Mouse (Mus musculus) thymus, postnatal 0 days (tissue): ENCODE measurements at regions not wholly inside any gene's neighbourhood (a gene's known extent, or its start where the extent isn't known, plus 50 kb on each side); places are given as distances from the start of the nearest gene placed in this dataset.
"Not testable (repeated sequence)": the region's sequence is repeated elsewhere in the genome, so short reads cannot be mapped to it uniquely, and the experiment has no call there.

Experiments
- DNase-seq: peaks from one replicate; pipeline ENCODE4 v3.0.0-alpha.2; 2015; ENCODE audit warnings: low spot score

DNA sequence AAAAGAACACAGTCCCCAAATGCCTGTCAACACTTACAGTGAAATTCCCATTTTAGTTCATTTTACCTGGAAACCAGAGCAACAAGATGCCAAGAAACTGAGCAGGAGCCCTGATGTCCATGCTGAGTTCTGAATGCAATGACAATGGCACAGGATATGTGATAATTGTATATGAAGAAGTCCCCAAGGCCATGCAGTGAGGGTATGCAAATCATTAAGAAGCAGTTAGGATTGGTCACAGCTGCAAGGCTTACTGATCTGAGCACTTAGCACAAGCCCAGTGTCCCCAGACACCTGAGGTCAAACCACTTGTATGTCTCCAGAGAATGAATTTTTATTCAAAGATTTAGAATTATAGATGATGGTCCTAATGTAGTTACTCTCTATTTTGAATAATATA, 419.0 kb upstream of the Tacstd2 start:
- not testable (repeated sequence) for DNase-seq

DNA sequence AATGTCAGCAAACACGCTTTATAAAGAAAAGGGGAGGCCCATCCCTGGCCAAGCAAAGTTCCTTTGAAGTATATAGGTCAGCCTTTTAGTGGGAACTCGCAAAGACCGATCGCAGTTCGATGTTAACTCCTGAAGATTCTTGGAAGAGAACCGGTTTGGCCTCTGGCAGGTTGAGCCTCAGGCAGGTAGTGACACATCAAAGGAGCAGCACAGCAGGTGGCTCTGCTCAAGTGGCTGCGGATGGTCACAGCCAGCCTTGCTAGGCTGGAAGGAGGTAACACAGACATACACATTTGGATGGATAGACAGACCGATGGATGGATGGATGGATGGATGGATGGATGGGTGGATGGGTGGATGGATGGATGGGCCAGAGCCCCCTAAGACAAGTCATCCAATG, 395.9 kb upstream of the Tacstd2 start:
- DNase-seq: not testable (repeated sequence)

DNA sequence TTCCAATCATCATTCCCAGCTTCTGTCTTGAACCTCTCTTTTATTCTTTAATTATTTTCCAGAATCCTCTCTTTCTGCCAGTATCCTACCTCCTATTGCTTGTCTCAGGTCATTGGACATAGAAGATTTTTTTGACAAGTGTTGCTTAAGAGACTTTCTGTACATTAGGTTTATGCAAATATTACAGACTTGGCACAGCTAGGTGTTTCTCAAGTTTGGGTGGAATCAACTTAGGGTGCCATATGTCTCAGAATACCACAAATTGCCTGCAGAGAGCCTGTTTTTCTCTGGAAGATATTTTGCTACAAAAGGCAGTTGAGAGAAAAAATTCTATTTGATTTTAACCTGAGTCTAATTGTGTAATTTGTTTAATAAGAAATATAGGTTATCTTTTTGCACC, 386.9 kb upstream of the Tacstd2 start:
- no peak for DNase-seq

DNA sequence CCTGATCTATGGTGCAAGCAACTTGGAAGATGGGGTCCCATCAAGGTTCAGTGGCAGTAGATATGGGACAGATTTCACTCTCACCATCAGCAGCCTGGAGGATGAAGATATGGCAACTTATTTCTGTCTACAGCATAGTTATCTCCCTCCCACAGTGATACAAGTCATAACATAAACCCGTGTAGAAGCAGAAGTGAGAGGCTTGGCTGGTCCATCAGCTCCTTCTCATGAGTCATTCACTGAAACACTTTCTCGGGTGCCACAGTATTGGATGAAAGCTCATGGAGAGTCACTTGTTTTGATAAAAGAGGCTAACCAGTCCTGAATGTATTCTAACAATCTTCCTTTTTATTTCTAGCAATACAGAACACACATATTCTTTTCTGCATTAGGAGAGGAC, 378.3 kb upstream of the Tacstd2 start:
- no peak for DNase-seq

DNA sequence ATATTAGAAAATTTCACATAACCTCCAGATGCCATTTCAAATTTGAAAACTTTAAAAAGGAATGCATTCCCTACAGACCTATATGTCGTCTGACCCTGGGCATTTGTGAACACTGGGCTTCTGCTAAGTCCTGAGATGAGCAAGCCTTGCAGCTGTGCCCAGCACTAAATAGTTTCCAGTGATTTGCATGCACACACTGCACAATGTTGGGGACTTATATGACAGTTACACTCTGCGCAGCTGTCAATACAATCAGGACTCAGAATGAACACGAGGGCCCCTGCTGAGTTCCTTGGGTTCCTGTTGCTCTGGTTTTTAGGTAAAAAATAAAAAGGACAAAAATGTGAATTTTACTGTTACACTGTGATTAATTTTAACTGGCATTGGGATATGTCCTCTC, 377.7 kb upstream of the Tacstd2 start:
- no peak for DNase-seq

DNA sequence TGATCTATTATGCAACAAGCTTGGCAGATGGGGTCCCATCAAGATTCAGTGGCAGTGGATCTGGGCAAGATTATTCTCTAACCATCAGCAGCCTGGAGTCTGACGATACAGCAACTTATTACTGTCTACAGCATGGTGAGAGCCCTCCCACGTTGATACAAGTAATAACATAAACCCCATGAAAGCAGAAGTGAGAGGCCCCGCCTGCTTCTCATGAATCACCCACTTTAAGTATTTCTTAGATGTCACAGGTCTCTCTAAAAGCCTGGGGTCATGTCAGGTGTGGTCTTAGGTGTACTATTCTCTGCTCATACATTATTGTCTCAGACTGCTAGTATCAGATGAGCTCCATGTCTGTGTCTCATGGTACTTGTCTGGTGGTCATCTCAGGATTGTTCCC, 360.9 kb upstream of the Tacstd2 start:
- no peak for DNase-seq

DNA sequence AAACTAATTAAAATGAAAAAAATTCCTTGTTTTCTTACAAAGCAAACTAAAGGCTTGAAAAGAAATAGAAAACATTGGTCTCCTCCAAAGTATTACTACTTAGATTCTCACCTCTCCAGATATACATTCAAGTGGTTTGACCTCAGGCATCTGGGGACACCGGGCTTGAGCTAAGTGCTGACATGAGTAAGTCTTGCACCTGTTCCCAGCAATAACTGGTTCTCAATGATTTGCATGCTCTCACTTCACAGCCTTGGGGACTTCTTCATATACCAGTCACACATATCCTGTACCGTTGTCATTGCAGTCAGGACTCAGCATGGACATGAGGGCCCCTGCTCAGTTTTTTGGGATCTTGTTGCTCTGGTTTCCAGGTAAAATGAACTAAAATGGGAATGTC, 360.3 kb upstream of the Tacstd2 start:
- DNase-seq: no peak

DNA sequence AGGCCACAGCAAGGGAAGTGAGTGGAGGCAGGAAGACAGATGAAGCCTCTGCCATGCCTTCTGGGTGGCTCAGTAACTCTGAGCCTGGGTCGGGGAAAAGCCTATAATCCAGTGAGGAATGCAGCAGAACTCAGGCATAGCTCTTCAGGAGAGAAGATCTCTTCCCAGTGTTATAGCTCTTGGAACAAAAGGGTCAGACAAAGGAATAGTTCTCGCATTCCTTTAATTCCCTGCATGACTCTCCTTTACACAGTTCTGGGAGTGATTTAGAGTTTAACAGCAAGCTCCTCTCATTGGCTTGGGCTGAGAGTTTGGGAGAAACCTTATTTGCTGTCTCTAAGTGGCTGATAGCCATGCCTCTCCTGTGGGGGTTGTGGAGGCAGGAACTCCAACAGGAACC, 352.0 kb upstream of the Tacstd2 start:
- no peak for DNase-seq

DNA sequence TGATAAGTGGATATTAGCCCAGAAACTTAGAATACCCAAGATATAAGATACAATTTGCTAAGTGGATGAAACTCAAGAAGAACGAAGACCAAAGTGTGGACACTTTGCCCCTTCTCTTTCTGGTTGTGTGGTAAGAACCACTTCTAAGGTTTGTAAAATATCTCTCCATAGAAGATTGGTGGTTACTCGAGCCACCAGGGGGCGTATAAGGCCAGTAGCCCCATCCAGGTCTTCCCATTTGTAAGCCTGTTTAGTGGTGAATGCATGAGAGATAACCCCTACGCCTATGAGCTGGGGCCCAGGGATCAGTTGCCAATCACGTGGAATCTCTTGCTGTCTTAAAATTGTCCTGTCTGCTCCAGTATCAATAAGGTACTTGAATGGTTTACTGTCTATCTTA, 349.3 kb upstream of the Tacstd2 start:
- DNase-seq: no peak

DNA sequence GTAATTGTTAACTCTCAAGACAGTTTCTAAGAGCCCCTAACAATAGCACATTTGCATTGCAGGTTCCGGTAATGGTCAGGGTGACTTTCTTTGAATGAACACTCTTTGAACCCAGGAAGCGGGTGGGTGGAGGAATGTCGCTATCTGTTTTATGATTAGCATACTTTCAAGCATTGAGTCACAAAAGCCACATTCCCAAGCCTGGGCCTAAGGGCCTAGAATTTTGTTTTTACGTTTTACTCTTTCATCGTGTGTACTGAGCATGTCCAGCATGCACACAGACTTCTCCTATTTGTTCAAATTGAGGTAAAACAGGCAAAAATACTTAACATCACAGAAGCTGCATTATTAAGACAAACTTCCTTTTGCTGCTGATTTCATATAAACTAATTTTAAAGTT, 345.9 kb upstream of the Tacstd2 start:
- DNase-seq: not testable (repeated sequence)

DNA sequence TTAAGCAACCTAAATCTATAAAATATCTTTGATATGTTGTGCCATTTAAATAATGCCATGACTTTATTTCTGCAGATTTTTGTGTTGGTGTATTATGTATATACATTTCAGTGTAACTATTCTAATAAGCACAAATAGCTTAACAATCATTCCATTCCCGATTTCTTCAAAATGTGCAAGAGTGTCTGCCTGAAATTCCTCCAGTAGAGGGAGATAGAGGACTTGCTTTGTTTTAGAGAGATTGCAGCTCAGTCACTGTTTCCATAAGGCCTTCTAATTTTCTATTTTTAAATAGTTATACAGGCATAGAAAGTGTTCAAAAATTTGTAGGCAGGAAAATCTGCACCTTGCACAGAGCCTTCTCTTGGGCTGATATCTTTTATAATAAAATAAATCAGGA, 322.3 kb upstream of the Tacstd2 start:
- DNase-seq: not testable (repeated sequence)

DNA sequence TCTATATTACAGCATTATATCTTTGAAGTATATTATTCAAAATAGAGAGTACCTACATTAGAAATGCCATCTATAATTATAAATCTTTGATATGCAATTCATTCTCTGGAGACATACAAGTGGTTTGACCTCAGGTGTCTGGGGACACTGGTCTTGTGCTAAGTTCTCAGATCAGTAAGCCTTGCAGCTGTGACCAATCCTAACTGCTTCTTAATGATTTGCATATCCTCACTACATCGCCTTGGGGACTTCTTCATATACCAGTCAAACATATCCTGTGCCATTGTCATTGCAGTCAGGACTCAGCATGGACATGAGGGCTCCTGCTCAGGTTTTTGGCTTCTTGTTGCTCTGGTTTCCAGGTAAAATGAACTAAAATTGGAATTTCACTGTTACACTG, 303.9 kb upstream of the Tacstd2 start:
- not testable (repeated sequence) for DNase-seq

DNA sequence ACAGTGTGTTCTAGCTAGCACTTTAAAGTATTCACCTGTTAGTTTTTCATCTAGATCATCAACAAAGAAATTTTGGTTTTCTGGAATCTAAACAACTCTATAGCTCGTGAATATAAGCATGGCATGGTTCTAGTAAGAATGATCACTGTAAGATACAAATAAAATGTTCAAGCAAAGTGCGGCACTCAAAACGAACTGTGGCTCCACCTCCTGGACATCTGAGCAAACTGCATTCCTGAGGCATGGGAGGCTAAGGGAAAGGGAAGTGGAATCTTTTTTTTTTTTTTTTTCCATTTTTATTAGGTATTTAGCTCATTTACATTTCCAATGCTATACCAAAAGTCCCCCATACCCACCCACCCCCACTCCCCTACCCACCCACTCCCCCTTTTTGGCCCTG, 276.9 kb upstream of the Tacstd2 start:
- peak; percentile 17 for DNase-seq

DNA sequence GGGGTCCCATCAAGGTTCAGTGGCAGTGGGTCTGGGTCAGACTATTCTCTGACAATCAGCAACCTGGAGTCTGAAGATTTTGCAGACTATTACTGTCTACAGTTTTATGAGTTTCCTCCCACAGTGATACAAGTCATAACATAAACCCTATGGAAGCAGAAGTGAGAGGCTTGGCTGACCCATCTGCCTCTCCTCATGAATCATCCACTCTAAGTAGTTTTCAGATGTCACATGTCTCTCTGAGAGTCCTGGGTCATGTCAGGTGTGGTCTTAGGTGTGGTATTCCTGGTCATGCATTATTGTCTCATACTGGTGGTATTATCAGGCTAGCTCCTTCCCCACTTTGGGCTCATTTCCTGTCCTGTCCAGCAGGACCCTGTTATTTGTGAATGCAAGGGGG, 255.8 kb upstream of the Tacstd2 start:
- DNase-seq: no peak

DNA sequence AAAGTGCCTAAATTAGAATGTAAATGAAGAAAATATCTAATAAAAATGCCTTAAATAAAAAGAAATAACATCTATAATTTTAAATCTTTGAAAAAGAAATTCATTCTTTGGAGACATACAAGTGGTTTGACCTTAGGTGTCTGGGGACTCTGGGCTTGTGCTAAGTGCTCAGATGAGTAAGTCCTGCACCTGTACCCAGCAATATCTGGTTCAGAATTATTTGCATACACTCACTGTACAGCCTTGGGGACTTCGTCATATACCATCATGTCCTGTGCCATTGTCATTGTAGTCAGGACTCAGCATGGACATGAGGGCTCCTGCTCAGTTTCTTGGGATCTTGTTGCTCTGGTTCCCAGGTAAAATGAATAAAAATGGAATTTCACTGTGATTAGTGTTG, 255.1 kb upstream of the Tacstd2 start:
- DNase-seq: no peak

DNA sequence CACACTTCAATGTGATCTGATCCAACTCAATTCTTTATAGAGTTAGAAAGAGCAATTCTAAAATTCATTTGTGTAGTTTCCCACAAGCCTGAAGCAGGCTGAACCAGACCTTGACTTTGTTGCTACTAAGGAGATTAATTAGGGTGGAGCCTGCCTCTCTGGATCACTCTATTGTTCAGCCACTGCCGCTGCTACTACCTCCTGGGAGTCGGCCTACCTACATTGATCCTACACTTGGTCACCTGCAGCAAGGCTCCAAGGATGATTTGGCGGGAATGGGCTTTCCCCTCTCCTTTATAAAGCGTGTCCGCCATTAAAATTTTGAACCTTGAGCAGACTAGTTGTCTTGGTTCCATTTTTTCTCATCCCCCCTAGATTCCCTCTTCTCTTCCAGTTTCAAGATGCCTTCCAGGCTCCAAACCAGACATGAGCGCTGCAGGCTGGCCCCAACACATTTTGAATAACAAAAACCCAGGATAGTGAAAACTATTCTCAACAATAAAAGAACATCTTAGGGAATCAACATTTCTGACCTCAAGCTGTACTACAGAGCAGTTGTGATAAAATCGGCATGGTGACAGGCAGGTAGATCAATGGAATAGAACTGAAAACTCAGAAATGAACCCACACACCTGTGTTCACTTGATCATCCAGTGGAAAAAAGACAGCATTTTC, 251.6 kb upstream of the Tacstd2 start:
- DNase-seq: no peak

DNA sequence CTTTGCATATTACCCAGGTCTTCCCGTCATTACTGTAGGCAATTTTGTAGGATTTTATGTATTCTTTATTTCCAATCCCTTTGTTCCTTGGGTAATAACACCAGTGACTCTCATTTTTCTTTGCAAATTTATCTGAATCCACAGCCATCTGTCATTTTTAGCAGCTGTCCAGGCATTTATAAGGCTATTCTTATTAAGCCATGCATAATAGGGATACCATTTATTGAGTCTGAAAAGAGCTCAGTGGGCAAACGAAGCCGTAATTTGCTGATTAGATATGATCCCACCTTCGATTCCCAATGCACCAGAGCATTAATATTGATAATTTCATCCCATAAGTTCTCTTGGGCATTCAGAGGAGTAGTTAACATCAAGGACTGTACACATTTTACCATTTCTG, 243.3 kb upstream of the Tacstd2 start:
- no peak for DNase-seq

DNA sequence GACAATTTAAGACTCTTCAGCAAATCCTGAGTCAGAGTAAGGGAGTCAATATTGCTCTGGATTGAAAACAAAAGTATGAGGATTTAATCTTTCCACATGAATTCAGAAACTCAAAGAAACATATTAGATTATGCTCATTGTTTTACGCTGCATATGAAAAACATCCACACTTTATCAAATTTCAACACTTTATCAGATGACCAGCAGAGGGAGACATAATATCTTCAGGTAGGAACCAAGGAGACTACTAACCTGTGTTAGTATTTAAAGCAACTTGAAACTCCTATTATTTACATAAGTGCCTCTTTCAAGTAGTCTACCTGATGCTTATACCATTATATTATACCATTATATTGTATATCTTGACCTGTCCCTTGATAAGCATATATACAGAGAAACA, 218.5 kb upstream of the Tacstd2 start:
- DNase-seq: not testable (repeated sequence)

DNA sequence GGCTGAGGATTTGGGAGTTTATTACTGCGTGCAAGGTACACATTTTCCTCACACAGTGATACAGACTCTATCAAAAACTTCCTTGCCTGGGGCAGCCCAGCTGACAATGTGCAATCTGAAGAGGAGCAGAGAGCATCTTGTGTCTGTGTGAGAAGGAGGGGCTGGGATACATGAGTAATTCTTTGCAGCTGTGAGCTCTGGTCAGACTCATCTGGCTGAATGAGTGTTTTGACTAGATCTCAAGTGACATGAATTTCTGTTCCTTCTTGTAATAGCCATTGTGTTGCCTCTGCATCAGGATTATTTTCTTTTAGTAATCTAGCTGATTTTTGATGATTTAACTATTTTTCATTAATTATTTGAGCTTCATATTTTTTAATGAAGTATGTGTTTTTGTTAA, 190.0 kb upstream of the Tacstd2 start:
- DNase-seq: no peak

DNA sequence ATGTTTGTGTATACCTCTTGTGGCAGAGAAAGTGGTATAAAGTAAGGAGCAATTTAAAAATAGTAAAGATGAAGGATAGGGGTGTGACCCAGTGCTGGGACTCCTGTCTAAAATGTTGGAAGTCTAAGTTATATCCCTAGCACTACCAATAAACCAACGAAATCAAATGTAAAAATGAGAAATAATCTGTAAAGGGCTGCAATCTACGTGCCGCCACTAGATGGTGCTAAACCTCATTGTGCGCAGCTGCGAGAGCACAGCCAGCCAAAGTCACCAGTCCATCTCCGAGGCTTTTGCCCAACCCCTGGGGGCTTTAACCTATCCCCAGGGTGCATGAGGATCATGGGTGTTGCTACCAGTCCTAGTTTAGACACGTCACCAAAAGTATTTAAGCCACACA, 163.4 kb upstream of the Tacstd2 start:
- not testable (repeated sequence) for DNase-seq

DNA sequence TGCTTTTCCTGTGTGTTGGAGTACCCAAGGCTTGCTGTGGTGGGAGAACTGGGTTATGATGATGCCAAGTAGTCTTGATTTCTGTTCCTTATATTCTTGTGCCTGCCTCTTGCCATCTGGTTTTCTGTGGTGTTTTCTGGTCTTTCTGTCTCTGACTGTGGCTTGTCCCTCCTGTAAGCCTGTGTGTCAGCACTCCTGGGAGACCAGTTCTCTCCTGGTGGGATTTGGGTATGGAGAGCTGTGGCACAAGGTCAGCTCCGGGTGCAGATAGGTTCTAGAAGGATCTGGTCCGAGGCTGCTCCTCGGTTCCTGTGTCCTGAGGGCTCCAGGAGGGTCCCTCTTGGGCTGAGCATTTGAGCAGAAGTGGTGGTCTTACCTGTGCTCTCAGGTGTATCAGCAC, 155.4 kb upstream of the Tacstd2 start:
- DNase-seq: not testable (repeated sequence)

DNA sequence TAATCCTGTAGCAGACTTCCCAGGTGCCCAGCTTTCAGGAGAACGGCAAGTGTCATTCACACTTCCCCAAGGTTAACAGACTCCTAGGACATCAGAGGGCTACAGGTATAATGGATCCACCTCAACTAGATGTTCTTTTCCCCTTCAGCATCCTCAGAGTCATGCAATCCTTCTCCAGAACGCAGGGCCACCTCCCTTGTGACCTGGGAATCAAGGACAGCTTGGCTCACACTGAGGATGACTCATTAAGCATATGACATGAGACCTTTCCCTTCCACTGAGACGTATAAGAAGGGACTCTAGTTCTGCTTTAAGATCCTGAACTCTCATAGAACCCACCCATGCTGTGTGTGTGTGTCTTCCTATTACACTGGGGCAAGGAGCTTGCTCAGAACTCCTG, 147.5 kb upstream of the Tacstd2 start:
- not testable (repeated sequence) for DNase-seq

DNA sequence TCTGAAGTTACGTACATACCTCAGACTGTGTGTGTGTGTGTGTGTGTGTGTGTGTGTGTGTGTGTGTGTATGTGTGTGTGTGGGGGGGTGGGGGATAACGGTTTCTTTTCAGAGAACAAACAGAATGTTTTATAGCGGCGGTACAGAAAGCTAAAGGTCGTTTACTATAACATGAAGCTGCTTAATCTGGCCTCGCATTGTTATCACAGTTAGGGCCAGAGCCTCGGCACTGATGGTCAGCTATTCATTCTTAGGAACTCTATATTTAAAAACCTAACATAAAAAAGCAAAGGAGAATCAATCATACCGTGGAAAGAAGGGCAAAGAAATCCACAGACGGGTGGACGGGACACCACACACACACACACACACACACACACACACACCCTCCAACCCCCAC, 146.0 kb upstream of the Tacstd2 start:
- DNase-seq: not testable (repeated sequence)

DNA sequence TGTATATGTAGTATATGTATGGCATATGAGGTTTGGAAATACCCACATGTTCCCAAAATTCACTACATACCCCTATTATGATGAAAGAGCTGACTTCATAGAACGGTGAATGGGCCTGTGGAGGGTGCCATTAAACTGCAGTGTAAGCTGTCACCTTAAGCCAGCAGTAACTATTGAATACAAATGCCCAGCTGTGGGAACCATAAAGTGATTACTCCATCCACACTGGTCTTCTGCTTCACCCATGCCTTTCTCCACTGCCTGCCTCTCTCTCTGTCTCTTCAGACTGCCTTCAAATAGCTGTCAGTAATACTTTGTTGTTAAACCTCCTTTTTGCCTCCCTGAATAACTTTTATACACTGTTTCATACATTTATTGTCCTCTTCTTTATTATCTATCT, 143.5 kb upstream of the Tacstd2 start:
- not testable (repeated sequence) for DNase-seq
